Mouse (Mus musculus) layer of hippocampus, postnatal 10 days (tissue): ENCODE data around the gene Smco1. TPM values are rescaled to one million over a fixed set of nuclear protein-coding genes. Genes with fewer than 3 reads are reported as not detected.

ENCODE experiments used
- DNase-seq, 2 experiments: peaks; one replicate each; pipeline ENCODE4 v3.0.0; 2021; ENCODE audit warnings: low spot score in 2 of 2
- microRNA-seq, 2 experiments: library from miRNA; unstranded; fragments of <30 nt; microRNA quantifications; one replicate each; pipeline ENCODE4 v1.2.0; 2021
- total RNA-seq, 2 experiments: library from RNA; stranded (reverse); gene quantifications; 2 replicates each; pipeline ENCODE4 v1.2.3; 2021

Smco1 gene
- total RNA-seq, 2 experiments from 2014 or later = 0.25 TPM; not detected in 1

DNA sequence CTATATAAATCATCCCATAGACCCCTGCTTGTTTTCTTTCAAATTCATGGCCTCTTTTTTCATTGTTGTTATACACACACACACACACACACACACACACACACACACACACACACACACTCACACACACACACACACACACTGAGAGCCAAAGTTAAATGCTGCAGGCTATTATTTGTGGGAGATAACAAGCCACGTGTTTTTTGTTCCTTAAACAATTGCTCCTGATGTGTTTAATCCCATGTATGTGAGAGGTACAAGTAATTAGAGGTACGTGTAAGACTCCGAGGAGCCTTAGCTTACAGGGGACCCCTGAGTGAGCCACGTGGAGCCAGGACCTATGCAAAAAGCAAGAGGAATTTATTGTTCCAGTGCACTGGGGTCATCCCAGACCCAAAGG is 40.7 kb downstream of the Smco1 start:
- no peak for DNase-seq

GRCm38 (mm10) chr16:32312386-32312785 is 41.1 kb downstream of the Smco1 start:
- DNase-seq = no peak

DNA sequence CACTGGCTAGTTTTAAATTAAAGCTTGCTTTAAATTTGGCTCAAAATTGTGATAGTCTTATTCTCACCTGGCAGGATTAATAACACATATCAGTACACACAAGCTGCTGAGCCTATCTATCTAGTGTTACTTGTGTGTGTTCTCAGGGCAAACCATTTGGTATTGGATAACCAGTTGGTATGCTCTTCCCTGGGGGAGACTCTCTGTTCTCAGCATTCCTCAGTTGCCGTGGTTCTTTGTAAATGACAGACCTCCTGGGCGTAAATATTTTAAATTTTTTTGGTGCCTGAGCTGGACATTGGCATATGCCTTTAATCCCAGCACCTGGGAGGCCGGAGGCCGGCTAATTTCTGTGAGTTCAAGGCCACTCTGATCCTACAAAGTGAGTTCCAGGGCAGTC is 41.6 kb downstream of the Smco1 start:
- no peak for DNase-seq

DNA sequence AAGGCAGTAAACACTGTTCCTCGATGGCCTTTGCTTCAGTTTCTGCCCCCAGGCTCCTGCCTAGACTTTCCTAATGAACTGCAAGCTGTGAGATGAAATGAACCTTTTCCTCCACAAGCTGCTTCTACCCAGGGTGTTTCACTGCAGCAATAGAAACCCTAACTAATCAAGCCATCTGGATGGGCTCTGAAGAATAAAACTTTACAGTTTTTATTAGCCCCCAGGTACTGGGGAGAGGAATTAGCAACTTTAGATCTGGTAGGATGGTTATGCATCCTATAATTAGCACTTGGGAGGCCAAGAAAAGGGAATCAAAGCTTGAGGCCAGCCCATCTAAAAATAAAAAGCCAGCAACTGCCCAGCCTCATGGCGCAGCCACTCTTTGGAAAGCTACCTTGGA is 45.3 kb downstream of the Smco1 start:
- DNase-seq = no peak

GRCm38 (mm10) chr16:32323953-32324352 is 52.7 kb downstream of the Smco1 start:
- no peak for DNase-seq

Small RNAs within 50 kb of the gene (microRNA-seq; reads per million reads assigned to microRNA genes)
- 0 reads per million in 2 experiments for gene Mir1946a

Other genes starting within 250 kb of the Smco1 start
- 10 to 100 TPM; 34.6 to 38.0 TPM for gene Pak2, start 192.1 kb upstream of the Smco1 start, total RNA-seq
- 10 to 100 TPM; 31.6 to 36.3 TPM for gene Pigx, start 171.7 kb upstream of the Smco1 start, total RNA-seq
- gene Cep19, start 171.7 kb upstream of the Smco1 start, total RNA-seq = 10 to 100 TPM; 58.9 to 62.3 TPM
- gene Nrros, start 105.9 kb upstream of the Smco1 start, total RNA-seq = 1 to 10 TPM; 7.6 to 8.8 TPM
- not detected for gene Bex6, start 91.6 kb upstream of the Smco1 start, total RNA-seq
- 10 to 100 TPM; 40.0 to 40.2 TPM for gene Fbxo45, start 24.3 kb upstream of the Smco1 start, total RNA-seq
- 10 to 100 TPM; 11.9 to 14.3 TPM for gene Wdr53, start 24.2 kb upstream of the Smco1 start, total RNA-seq
- 10 to 100 TPM; 27.2 to 27.5 TPM for gene Rnf168, start 6.0 kb downstream of the Smco1 start, total RNA-seq
- gene Ubxn7, start 60.8 kb downstream of the Smco1 start, total RNA-seq = 10 to 100 TPM; 50.7 to 64.1 TPM
- gene Tm4sf19, start 129.0 kb downstream of the Smco1 start, total RNA-seq = not detected
- 10 to 100 TPM; 13.7 to 15.6 TPM for gene Tctex1d2, start 148.2 kb downstream of the Smco1 start, total RNA-seq
- gene Pcyt1a, start 159.5 kb downstream of the Smco1 start, total RNA-seq = 10 to 100 TPM; 43.9 to 47.5 TPM
- gene Slc51a, start 216.4 kb downstream of the Smco1 start, total RNA-seq = not detected
- not detected for gene Zdhhc19, start 224.8 kb downstream of the Smco1 start, total RNA-seq